Mouse (Mus musculus) hindbrain, postnatal 0 days (tissue): ENCODE data around the gene Stk17b. TPM values are rescaled to one million over a fixed set of nuclear protein-coding genes. Genes with fewer than 3 reads are reported as not detected.

Source experiments
- ATAC-seq: fragments of 200-750 bp; cut with Nextera tagmentation; 2 replicates; pipeline ENCODE4 v1.8.0; 2017; ENCODE audit warnings: mild to moderate bottlenecking, moderate TSS enrichment, moderate library complexity
- DNase-seq: peaks from one replicate; pipeline ENCODE4 v3.0.0-alpha.2; 2015; ENCODE audit warnings: low spot score
- H3K27ac ChIP-seq: fragments of 300-500 bp; sonication (generic); 2 replicates; pipeline ENCODE4 v1.5.1; 2014; ENCODE audit warnings: mild to moderate bottlenecking
- H3K27me3 ChIP-seq: fragments of 300-500 bp; sonication (generic); 2 replicates; pipeline ENCODE4 v1.6.1; 2014; ENCODE audit warnings: low read length, mixed read lengths; ENCODE audit not compliant: insufficient read depth
- H3K36me3 ChIP-seq: fragments of 300-500 bp; sonication (generic); 2 replicates; pipeline ENCODE4 v1.6.1; 2014; ENCODE audit warnings: low read length, mixed read lengths; ENCODE audit not compliant: insufficient read depth
- H3K4me1 ChIP-seq: fragments of 300-500 bp; sonication (generic); 2 replicates; pipeline ENCODE4 v1.6.1; 2014; ENCODE audit warnings: antibody characterized with exemption, low read length, mixed read lengths; ENCODE audit not compliant: insufficient read depth
- H3K4me2 ChIP-seq: fragments of 300-500 bp; sonication (generic); 2 replicates; pipeline ENCODE4 v1.6.1; 2014; ENCODE audit warnings: low read depth, mild to moderate bottlenecking, low read length, moderate library complexity, mixed read lengths
- H3K4me3 ChIP-seq: fragments of 300-500 bp; sonication (generic); 2 replicates; pipeline ENCODE4 v1.5.1; 2014; ENCODE audit warnings: low read length
- H3K9ac ChIP-seq: fragments of 300-500 bp; sonication (generic); replicated peaks from 2 replicates; pipeline ENCODE4 v1.6.1; 2014; ENCODE audit warnings: mild to moderate bottlenecking, low read length, moderate library complexity, mixed read lengths
- H3K9me3 ChIP-seq: fragments of 300-500 bp; sonication (generic); 2 replicates; pipeline ENCODE4 v1.6.1; 2016; ENCODE audit warnings: low read length, mixed read lengths
- CTCF ChIP-seq: IDR thresholded peaks from 2 replicates; pipeline ENCODE4 v1.5.1; 2016; ENCODE audit warnings: antibody characterized with exemption, control low read depth, low read depth
- WGBS: fragments of 180-500 bp; shearing (Covaris S2); extraction: QIAGEN DNeasy Blood & Tissue Kit; methylation state at CpG from one replicate; pipeline ENCODE4 v1.1.7; 2014; 5-methylcytosine and 5-hydroxymethylcytosine counted together
- polyA plus RNA-seq: library from polyadenylated mRNA; unstranded; fragments of >200 nt; fragmentation: Nextera tagmentation; extraction: Ambion mirVana; gene quantifications from 2 replicates; pipeline ENCODE4 v1.2.1, GENCODE M21; 2015
- total RNA-seq: library from RNA; depleted of rRNA; stranded (reverse); fragments of >200 nt; gene quantifications from 2 replicates; pipeline ENCODE4 v1.2.3, GENCODE M21; 2014

Gene Stk17b
- total and polyA plus RNA-seq, 2 experiments from 2014 or later: 5.4 to 5.7 TPM

GRCm38 (mm10) chr1:53784291-53784720 lies 718 bp downstream of the Stk17b start:
- no peak for TF ChIP-seq CTCF
- ATAC-seq (peak; percentile 19), DNase-seq (peak; percentile 26)
- H3K27ac ChIP-seq: peak overlapping the region; percentile 67; the same call in 1 of the 2 replicates
- WGBS: under 1% methylated on average over 17 of the region's 17 CpGs
- no peaks in the 10 kb centered on the region for H3K9me3 ChIP-seq
- H3K27me3 ChIP-seq: no peaks in the 10 kb centered on the region
- peak overlapping the region; percentile 64 for H3K4me2 ChIP-seq
- no peaks in the 10 kb centered on the region for H3K36me3 ChIP-seq
- H3K4me3 ChIP-seq: peak overlapping the region; percentile 82
- no peaks in the 10 kb centered on the region for H3K4me1 ChIP-seq
- peak overlapping the region; percentile 61 for H3K9ac ChIP-seq

- no peak for ATAC-seq
- DNase-seq: no peak
- H3K4me1 ChIP-seq: no peaks in the 10 kb centered on the region
- H3K4me3 ChIP-seq: no peak overlapping the region
- no peaks in the 10 kb centered on the region for H3K9me3 ChIP-seq
- no peak overlapping the region for H3K9ac ChIP-seq
- WGBS: 90% methylated on average over 1 of the region's 1 CpGs
- no peak overlapping the region for H3K27ac ChIP-seq
- no peaks in the 10 kb centered on the region for H3K27me3 ChIP-seq
- no peaks in the 10 kb centered on the region for H3K36me3 ChIP-seq
- TF ChIP-seq CTCF: no peak
- no peak overlapping the region for H3K4me2 ChIP-seq
These were observed 2.1 kb downstream of the Stk17b start for GRCm38 (mm10) chr1:53782956-53783355.

- ATAC-seq (no peak), DNase-seq (no peak)
- Histone ChIP-seq H3K9ac (no peak overlapping the region), H3K27ac (no peak overlapping the region), H3K4me2 (no peak overlapping the region), H3K27me3 (no peaks in the 10 kb centered on the region), H3K4me3 (no peak overlapping the region), H3K36me3 (no peaks in the 10 kb centered on the region), H3K9me3 (no peaks in the 10 kb centered on the region), H3K4me1 (no peaks in the 10 kb centered on the region)
- 90% methylated on average over 3 of the region's 3 CpGs for WGBS
- no peak for TF ChIP-seq CTCF
These were observed 2.9 kb downstream of the Stk17b start for GRCm38 (mm10) chr1:53782079-53782478.

- DNase-seq: no peak
- H3K4me1 ChIP-seq: no peaks in the 10 kb centered on the region
- H3K27me3 ChIP-seq: no peaks in the 10 kb centered on the region
- no peaks in the 10 kb centered on the region for H3K36me3 ChIP-seq
- ATAC-seq: no peak
- H3K27ac ChIP-seq: no peak overlapping the region
- no peaks in the 10 kb centered on the region for H3K9me3 ChIP-seq
- H3K9ac ChIP-seq: no peak overlapping the region
- 76% methylated on average over 1 of the region's 1 CpGs for WGBS
- TF ChIP-seq CTCF: no peak
- H3K4me2 ChIP-seq: no peak overlapping the region
- H3K4me3 ChIP-seq: no peak overlapping the region
These were observed 3.7 kb downstream of the Stk17b start for GRCm38 (mm10) chr1:53781311-53781710.

GRCm38 (mm10) chr1:53776176-53776905 lies 8.7 kb downstream of the Stk17b start:
- no peak overlapping the region for H3K4me2 ChIP-seq
- WGBS: 94% methylated on average over 7 of the region's 7 CpGs
- no peaks in the 10 kb centered on the region for H3K9me3 ChIP-seq
- no peak overlapping the region for H3K4me3 ChIP-seq
- ATAC-seq (no peak), DNase-seq (no peak)
- H3K27ac ChIP-seq: no peak overlapping the region
- no peaks in the 10 kb centered on the region for H3K36me3 ChIP-seq
- no peak for TF ChIP-seq CTCF
- no peak overlapping the region for H3K9ac ChIP-seq
- H3K4me1 ChIP-seq: no peaks in the 10 kb centered on the region
- H3K27me3 ChIP-seq: no peaks in the 10 kb centered on the region

- TF ChIP-seq CTCF: no peak
- 86% methylated on average over 2 of the region's 2 CpGs for WGBS
- no peak for ATAC-seq
- no peak for DNase-seq
- Histone ChIP-seq H3K4me3 (no peak overlapping the region), H3K9ac (no peak overlapping the region), H3K4me2 (no peak overlapping the region), H3K27ac (no peak overlapping the region), H3K27me3 (no peaks in the 10 kb centered on the region), H3K36me3 (no peaks in the 10 kb centered on the region), H3K4me1 (no peaks in the 10 kb centered on the region), H3K9me3 (no peaks in the 10 kb centered on the region)
These were observed 9.5 kb downstream of the Stk17b start for GRCm38 (mm10) chr1:53775545-53775944.

- no peak overlapping the region for H3K9ac ChIP-seq
- no peak overlapping the region for H3K27ac ChIP-seq
- H3K9me3 ChIP-seq: no peaks in the 10 kb centered on the region
- whole genome bisulfite sequencing: 91% methylated on average over 6 of the region's 6 CpGs
- H3K4me3 ChIP-seq: no peak overlapping the region
- TF ChIP-seq CTCF: no peak
- H3K4me2 ChIP-seq: no peak overlapping the region
- ATAC-seq (no peak), DNase-seq (no peak)
- H3K27me3 ChIP-seq: no peaks in the 10 kb centered on the region
- no peaks in the 10 kb centered on the region for H3K4me1 ChIP-seq
- no peaks in the 10 kb centered on the region for H3K36me3 ChIP-seq
These were observed 10.0 kb downstream of the Stk17b start for GRCm38 (mm10) chr1:53775036-53775435.
